Mouse (Mus musculus): ENCODE results near the gene Cog6. TPM values are rescaled to one million over a fixed set of nuclear protein-coding genes. Genes with fewer than 3 reads are reported as not detected.
"Not testable (repeated sequence)": the region's sequence is repeated elsewhere in the genome, so short reads cannot be mapped to it uniquely, and the experiment has no call there.

Gene Cog6
- polyA plus RNA-seq, 1 experiment from 2014 or later = 58.1 TPM

- H3K4me2 ChIP-seq (replicated peaks) = no peak overlapping the region
- DNase-seq (ENCODE audit: low spot score) (no peak), ATAC-seq (ENCODE audit: low FRiP score) (no peak)
- H3K9ac ChIP-seq = no peak overlapping the region
- H3K4me3 ChIP-seq (replicated peaks; ENCODE audit: low read length) = no peak overlapping the region
- H3K9me3 ChIP-seq (ENCODE audit: control insufficient read depth, low read length) = no peaks in the 10 kb centered on the region
- no peak overlapping the region for H3K27ac ChIP-seq
- H3K27me3 ChIP-seq (ENCODE audit: control insufficient read depth, insufficient read depth, low read length) = no peaks in the 10 kb centered on the region
- H3K4me1 ChIP-seq (replicated peaks; ENCODE audit: control insufficient read depth, insufficient read depth, low read length) = no peaks in the 10 kb centered on the region
- 82% methylated on average over 6 of the region's 6 CpGs for WGBS
- peaks cover 88% of the 10 kb centered on the region for H3K36me3 ChIP-seq (replicated peaks; ENCODE audit: control insufficient read depth, insufficient read depth)
Observed at GRCm38 (mm10) chr3:53002076-53002475, 15.0 kb downstream of the Cog6 start.

- Histone ChIP-seq H3K4me3 (replicated peaks; ENCODE audit: low read length) (no peak overlapping the region), H3K4me2 (replicated peaks) (no peak overlapping the region), H3K27me3 (ENCODE audit: control insufficient read depth, insufficient read depth, low read length) (no peaks in the 10 kb centered on the region), H3K27ac (no peak overlapping the region), H3K9ac (no peak overlapping the region), H3K4me1 (replicated peaks; ENCODE audit: control insufficient read depth, insufficient read depth, low read length) (no peaks in the 10 kb centered on the region), H3K9me3 (ENCODE audit: control insufficient read depth, low read length) (no peaks in the 10 kb centered on the region), H3K36me3 (replicated peaks; ENCODE audit: control insufficient read depth, insufficient read depth) (peaks cover 86% of the 10 kb centered on the region)
- DNase-seq (ENCODE audit: low spot score) (no peak), ATAC-seq (ENCODE audit: low FRiP score) (no peak)
- WGBS = 81% methylated on average over 3 of the region's 3 CpGs
Observed at GRCm38 (mm10) chr3:52999996-53000395, 17.0 kb downstream of the Cog6 start.

- no peak overlapping the region for H3K27ac ChIP-seq
- H3K36me3 ChIP-seq (replicated peaks; ENCODE audit: control insufficient read depth, insufficient read depth) = peaks cover 84% of the 10 kb centered on the region
- no peak overlapping the region for H3K4me3 ChIP-seq (replicated peaks; ENCODE audit: low read length)
- H3K9ac ChIP-seq = no peak overlapping the region
- H3K9me3 ChIP-seq (ENCODE audit: control insufficient read depth, low read length) = no peaks in the 10 kb centered on the region
- WGBS = 86% methylated on average over 15 of the region's 15 CpGs
- no peaks in the 10 kb centered on the region for H3K27me3 ChIP-seq (ENCODE audit: control insufficient read depth, insufficient read depth, low read length)
- no peak for DNase-seq (ENCODE audit: low spot score)
- no peaks in the 10 kb centered on the region for H3K4me1 ChIP-seq (replicated peaks; ENCODE audit: control insufficient read depth, insufficient read depth, low read length)
- no peak for ATAC-seq (ENCODE audit: low FRiP score)
- no peak overlapping the region for H3K4me2 ChIP-seq (replicated peaks)
Observed at GRCm38 (mm10) chr3:52999016-52999744, 17.9 kb downstream of the Cog6 start.

GRCm38 (mm10) chr3:52997381-52997780 lies 19.7 kb downstream of the Cog6 start:
- Histone ChIP-seq H3K27me3 (ENCODE audit: control insufficient read depth, insufficient read depth, low read length) (no peaks in the 10 kb centered on the region), H3K4me3 (replicated peaks; ENCODE audit: low read length) (no peak overlapping the region), H3K36me3 (replicated peaks; ENCODE audit: control insufficient read depth, insufficient read depth) (peaks cover 89% of the 10 kb centered on the region), H3K27ac (no peak overlapping the region), H3K4me2 (replicated peaks) (no peak overlapping the region), H3K4me1 (replicated peaks; ENCODE audit: control insufficient read depth, insufficient read depth, low read length) (no peaks in the 10 kb centered on the region), H3K9me3 (ENCODE audit: control insufficient read depth, low read length) (no peaks in the 10 kb centered on the region), H3K9ac (no peak overlapping the region)
- WGBS = 76% methylated on average over 1 of the region's 1 CpGs
- DNase-seq (ENCODE audit: low spot score) = no peak
- no peak for ATAC-seq (ENCODE audit: low FRiP score)

- H3K4me1 ChIP-seq (replicated peaks; ENCODE audit: control insufficient read depth, insufficient read depth, low read length) = no peaks in the 10 kb centered on the region
- 93% methylated on average over 5 of the region's 5 CpGs for WGBS
- H3K9me3 ChIP-seq (ENCODE audit: control insufficient read depth, low read length) = no peaks in the 10 kb centered on the region
- DNase-seq (ENCODE audit: low spot score) = no peak
- peaks cover 88% of the 10 kb centered on the region for H3K36me3 ChIP-seq (replicated peaks; ENCODE audit: control insufficient read depth, insufficient read depth)
- H3K27ac ChIP-seq = no peak overlapping the region
- H3K4me2 ChIP-seq (replicated peaks) = no peak overlapping the region
- no peak overlapping the region for H3K4me3 ChIP-seq (replicated peaks; ENCODE audit: low read length)
- no peaks in the 10 kb centered on the region for H3K27me3 ChIP-seq (ENCODE audit: control insufficient read depth, insufficient read depth, low read length)
- no peak for ATAC-seq (ENCODE audit: low FRiP score)
- no peak overlapping the region for H3K9ac ChIP-seq
Observed at GRCm38 (mm10) chr3:52996635-52997034, 20.4 kb downstream of the Cog6 start.

- peaks cover 87% of the 10 kb centered on the region for H3K36me3 ChIP-seq (replicated peaks; ENCODE audit: control insufficient read depth, insufficient read depth)
Observed at GRCm38 (mm10) chr3:52994666-52995065, 22.4 kb downstream of the Cog6 start.

GRCm38 (mm10) chr3:52993296-52993695 lies 23.7 kb downstream of the Cog6 start:
- 89% methylated on average over 9 of the region's 10 CpGs for WGBS
- peaks cover 88% of the 10 kb centered on the region for H3K36me3 ChIP-seq (replicated peaks; ENCODE audit: control insufficient read depth, insufficient read depth)
- no peaks in the 10 kb centered on the region for H3K27me3 ChIP-seq (ENCODE audit: control insufficient read depth, insufficient read depth, low read length)
- H3K9ac ChIP-seq = no peak overlapping the region
- no peak overlapping the region for H3K4me2 ChIP-seq (replicated peaks)
- ATAC-seq (ENCODE audit: low FRiP score) (no peak), DNase-seq (ENCODE audit: low spot score) (no peak)
- H3K4me3 ChIP-seq (replicated peaks; ENCODE audit: low read length) = no peak overlapping the region
- no peak overlapping the region for H3K27ac ChIP-seq
- no peaks in the 10 kb centered on the region for H3K4me1 ChIP-seq (replicated peaks; ENCODE audit: control insufficient read depth, insufficient read depth, low read length)
- H3K9me3 ChIP-seq (ENCODE audit: control insufficient read depth, low read length) = no peaks in the 10 kb centered on the region

More at GRCm38 (mm10) chr3:52994666-52995065, 22.4 kb downstream of the Cog6 start:
- H3K4me1 ChIP-seq (replicated peaks; ENCODE audit: control insufficient read depth, insufficient read depth, low read length) = no peaks in the 10 kb centered on the region
- H3K4me3 ChIP-seq (replicated peaks; ENCODE audit: low read length) = no peak overlapping the region
- DNase-seq (ENCODE audit: low spot score) (no peak), ATAC-seq (ENCODE audit: low FRiP score) (no peak)
- H3K27ac ChIP-seq = no peak overlapping the region
- H3K9me3 ChIP-seq (ENCODE audit: control insufficient read depth, low read length) = no peaks in the 10 kb centered on the region
- no peak overlapping the region for H3K9ac ChIP-seq
- 73% methylated on average over 5 of the region's 5 CpGs for WGBS
- no peaks in the 10 kb centered on the region for H3K27me3 ChIP-seq (ENCODE audit: control insufficient read depth, insufficient read depth, low read length)
- H3K4me2 ChIP-seq (replicated peaks) = no peak overlapping the region

- 70% methylated on average over 18 of the region's 18 CpGs for WGBS
- Histone ChIP-seq H3K36me3 (replicated peaks; ENCODE audit: control insufficient read depth, insufficient read depth) (peaks cover 89% of the 10 kb centered on the region), H3K9me3 (ENCODE audit: control insufficient read depth, low read length) (no peaks in the 10 kb centered on the region), H3K4me3 (replicated peaks; ENCODE audit: low read length) (no peak overlapping the region), H3K27ac (no peak overlapping the region), H3K4me1 (replicated peaks; ENCODE audit: control insufficient read depth, insufficient read depth, low read length) (no peaks in the 10 kb centered on the region), H3K4me2 (replicated peaks) (no peak overlapping the region), H3K9ac (no peak overlapping the region), H3K27me3 (ENCODE audit: control insufficient read depth, insufficient read depth, low read length) (no peaks in the 10 kb centered on the region)
- ATAC-seq (ENCODE audit: low FRiP score) (no peak), DNase-seq (ENCODE audit: low spot score) (no peak)
Observed at GRCm38 (mm10) chr3:52990041-52990737, 26.8 kb downstream of the Cog6 start.

- not testable (repeated sequence) for DNase-seq (ENCODE audit: low spot score); H3K27ac ChIP-seq; H3K27me3 ChIP-seq (ENCODE audit: control insufficient read depth, insufficient read depth, low read length); H3K9me3 ChIP-seq (ENCODE audit: control insufficient read depth, low read length); ATAC-seq (ENCODE audit: low FRiP score); H3K9ac ChIP-seq; H3K4me2 ChIP-seq (replicated peaks); H3K4me3 ChIP-seq (replicated peaks; ENCODE audit: low read length); H3K4me1 ChIP-seq (replicated peaks; ENCODE audit: control insufficient read depth, insufficient read depth, low read length)
- 44% methylated on average over 7 of the region's 7 CpGs for WGBS
- peaks cover 86% of the 10 kb centered on the region for H3K36me3 ChIP-seq (replicated peaks; ENCODE audit: control insufficient read depth, insufficient read depth)
Observed at GRCm38 (mm10) chr3:52985508-52985941, 31.5 kb downstream of the Cog6 start.
